Mouse (Mus musculus) MEL (cell line): ENCODE results near the gene Fgd2. TPM values are rescaled to one million over a fixed set of nuclear protein-coding genes. Genes with fewer than 3 reads are reported as not detected.
"Not testable (repeated sequence)": the region's sequence is repeated elsewhere in the genome, so short reads cannot be mapped to it uniquely, and the experiment has no call there.

ENCODE experiments used
- DNase-seq: peaks from one replicate; pipeline ENCODE4 v3.0.0; 2011; ENCODE audit warnings: low read depth, low spot score
- H3K27ac ChIP-seq: 2 replicates; pipeline ENCODE4 v1.5.1; 2012; ENCODE audit warnings: low read depth, mild to moderate bottlenecking, control low read depth, low read length, moderate library complexity; ENCODE audit not compliant: control insufficient read depth
- H3K27me3 ChIP-seq, 2 experiments: fragments of 150-350 bp in 1 of 2; sonication (generic) in 1 of 2; 2 replicates each; pipeline ENCODE4 v1.6.1; 2012; ENCODE audit warnings: low read length in 2 of 2, mild to moderate bottlenecking in 2 of 2, improper control_type of control experiment in 1 of 2, moderate library complexity in 1 of 2; ENCODE audit not compliant: insufficient read depth in 2 of 2, control insufficient read depth in 1 of 2
- H3K36me3 ChIP-seq, 2 experiments: 2 replicates each; pipeline ENCODE4 v1.6.1; 2012 to 2014; ENCODE audit warnings: low read length in 2 of 2, improper control_type of control experiment in 1 of 2, inconsistent platforms in 1 of 2, mild to moderate bottlenecking in 1 of 2; ENCODE audit not compliant: insufficient read depth in 2 of 2, control insufficient read depth in 1 of 2
- H3K4me1 ChIP-seq, 2 experiments: fragments of 150-350 bp in 1 of 2; sonication (generic) in 1 of 2; 2 replicates each; pipeline ENCODE4 v1.6.1; 2012; ENCODE audit warnings: low read length in 2 of 2, improper control_type of control experiment in 1 of 2, mild to moderate bottlenecking in 1 of 2; ENCODE audit not compliant: insufficient read depth in 2 of 2, control insufficient read depth in 1 of 2
- H3K4me3 ChIP-seq, 2 experiments: fragments of 150-350 bp in 1 of 2; sonication (generic) in 1 of 2; 2 replicates each; pipeline ENCODE4 v1.5.1; 2012; ENCODE audit warnings: low read depth in 2 of 2, low read length in 2 of 2, mild to moderate bottlenecking in 2 of 2, moderate library complexity in 2 of 2, control low read depth in 1 of 2, improper control_type of control experiment in 1 of 2; ENCODE audit not compliant: control insufficient read depth in 1 of 2, insufficient read depth in 1 of 2
- H3K79me2 ChIP-seq: 2 replicates; pipeline ENCODE4 v1.6.1; 2012; ENCODE audit warnings: mild to moderate bottlenecking, low read length, moderate library complexity; ENCODE audit not compliant: control insufficient read depth, poor library complexity, insufficient read depth
- H3K9ac ChIP-seq: 2 replicates; pipeline ENCODE4 v1.6.1; 2012; ENCODE audit warnings: low read depth, mild to moderate bottlenecking, control low read depth, low read length, moderate library complexity; ENCODE audit not compliant: control insufficient read depth, poor library complexity, severe bottlenecking
- H3K9me3 ChIP-seq: fragments of 150-350 bp; sonication (generic); replicated peaks from 2 replicates; pipeline ENCODE4 v1.6.1; 2012; ENCODE audit warnings: mild to moderate bottlenecking, low read length, improper control_type of control experiment, moderate library complexity; ENCODE audit not compliant: insufficient read depth
- CHD1 ChIP-seq: IDR thresholded peaks from 2 replicates; pipeline ENCODE4 v1.6.1; 2012; ENCODE audit warnings: low read depth, mild to moderate bottlenecking, inconsistent platforms, low read length, improper control_type of control experiment
- CHD2 ChIP-seq: IDR thresholded peaks from 2 replicates; pipeline ENCODE4 v1.6.1; 2011; ENCODE audit warnings: low read length, improper control_type of control experiment
- CTCF ChIP-seq, 3 experiments: IDR thresholded peaks in 2 of 3; conservative IDR thresholded peaks in 1 of 3; 2 replicates each; pipeline ENCODE4 v1.5.1; 2011 to 2012; ENCODE audit warnings: low read length in 3 of 3, low read depth in 2 of 3, mild to moderate bottlenecking in 2 of 3, improper control_type of control experiment in 1 of 3, inconsistent platforms in 1 of 3, mixed read lengths in 1 of 3, moderate library complexity in 1 of 3; ENCODE audit not compliant: control insufficient read depth in 1 of 3, insufficient read depth in 1 of 3, poor library complexity in 1 of 3, severe bottlenecking in 1 of 3
- E2F4 ChIP-seq: IDR thresholded peaks from 2 replicates; pipeline ENCODE4 v1.6.1; 2011; ENCODE audit warnings: low read depth, low read length, improper control_type of control experiment, borderline replicate concordance
- ETS1 ChIP-seq: IDR thresholded peaks from 2 replicates; pipeline ENCODE4 v1.6.1; 2012; ENCODE audit warnings: low read depth, mild to moderate bottlenecking, inconsistent platforms, low read length, improper control_type of control experiment, moderate library complexity
- GABPA ChIP-seq: IDR thresholded peaks from 2 replicates; pipeline ENCODE4 v1.6.1; 2012; ENCODE audit warnings: low read depth, mild to moderate bottlenecking, inconsistent platforms, low read length, improper control_type of control experiment, moderate library complexity
- HCFC1 ChIP-seq: IDR thresholded peaks from 2 replicates; pipeline ENCODE4 v1.6.1; 2012; ENCODE audit warnings: low read depth, mild to moderate bottlenecking, inconsistent platforms, low read length, improper control_type of control experiment, moderate library complexity
- JUND ChIP-seq: IDR thresholded peaks from 2 replicates; pipeline ENCODE4 v1.6.1; 2011; ENCODE audit warnings: low read depth, mild to moderate bottlenecking, improper control_type of control experiment, low read length
- MAFK ChIP-seq: IDR thresholded peaks from 2 replicates; pipeline ENCODE4 v1.6.1; 2011; ENCODE audit warnings: low read depth, mild to moderate bottlenecking, low read length, improper control_type of control experiment, borderline replicate concordance
- MAX ChIP-seq: IDR thresholded peaks from 2 replicates; pipeline ENCODE4 v1.6.1; 2011; ENCODE audit warnings: low read length, improper control_type of control experiment
- MAZ ChIP-seq: IDR thresholded peaks from 2 replicates; pipeline ENCODE4 v1.6.1; 2012; ENCODE audit warnings: low read depth, mild to moderate bottlenecking, inconsistent platforms, low read length, improper control_type of control experiment
- MEF2A ChIP-seq: IDR thresholded peaks from 2 replicates; pipeline ENCODE4 v1.6.1; 2014; ENCODE audit warnings: low read depth, mild to moderate bottlenecking, inconsistent platforms, low read length, improper control_type of control experiment; ENCODE audit not compliant: poor library complexity, insufficient replicate concordance, severe bottlenecking; ENCODE audit errors: extremely low read depth
- MYB ChIP-seq: IDR thresholded peaks from 2 replicates; pipeline ENCODE4 v1.6.1; 2011; ENCODE audit warnings: mild to moderate bottlenecking, low read depth, low read length, improper control_type of control experiment
- NELFE ChIP-seq: IDR thresholded peaks from 2 replicates; pipeline ENCODE4 v1.6.1; 2011; ENCODE audit warnings: low read depth, low read length, improper control_type of control experiment
- POLR2A ChIP-seq, 2 experiments: IDR thresholded peaks; 2 replicates each; pipeline ENCODE4 v1.6.1; 2011 to 2012; ENCODE audit warnings: low read length in 2 of 2, mild to moderate bottlenecking in 2 of 2, control low read depth in 1 of 2, improper control_type of control experiment in 1 of 2, low read depth in 1 of 2, moderate library complexity in 1 of 2; ENCODE audit not compliant: control insufficient read depth in 1 of 2, insufficient read depth in 1 of 2, poor library complexity in 1 of 2
- POLR2AphosphoS2 ChIP-seq: IDR thresholded peaks from 2 replicates; pipeline ENCODE4 v1.6.1; 2011; ENCODE audit warnings: low read length, improper control_type of control experiment
- RAD21 ChIP-seq: IDR thresholded peaks from 2 replicates; pipeline ENCODE4 v1.6.1; 2011; ENCODE audit warnings: mild to moderate bottlenecking, low read depth, low read length, improper control_type of control experiment
- RCOR1 ChIP-seq: IDR thresholded peaks from 2 replicates; pipeline ENCODE4 v1.6.1; 2012; ENCODE audit warnings: low read depth, mild to moderate bottlenecking, inconsistent platforms, low read length, improper control_type of control experiment
- SIN3A ChIP-seq: IDR thresholded peaks from 2 replicates; pipeline ENCODE4 v1.6.1; 2012; ENCODE audit warnings: low read length, improper control_type of control experiment, inconsistent platforms
- SMC3 ChIP-seq: IDR thresholded peaks from 2 replicates; pipeline ENCODE4 v1.6.1; 2011; ENCODE audit warnings: low read depth, low read length, improper control_type of control experiment
- TBP ChIP-seq: IDR thresholded peaks from 2 replicates; pipeline ENCODE4 v1.8.0; 2011; ENCODE audit warnings: low read depth, low read length, improper control_type of control experiment
- UBTF ChIP-seq: IDR thresholded peaks from 2 replicates; pipeline ENCODE4 v1.6.1; 2012; ENCODE audit warnings: low read depth, mild to moderate bottlenecking, inconsistent platforms, low read length, improper control_type of control experiment, moderate library complexity, borderline replicate concordance; ENCODE audit not compliant: insufficient read depth
- USF1 ChIP-seq: IDR thresholded peaks from 2 replicates; pipeline ENCODE4 v1.6.1; 2014; ENCODE audit warnings: low read depth, mild to moderate bottlenecking, inconsistent platforms, low read length, improper control_type of control experiment, moderate library complexity
- USF2 ChIP-seq, 2 experiments: IDR thresholded peaks; 2 replicates each; pipeline ENCODE4 v1.6.1; 2011 to 2012; ENCODE audit warnings: improper control_type of control experiment in 2 of 2, low read length in 2 of 2, borderline replicate concordance in 1 of 2, inconsistent platforms in 1 of 2, low read depth in 1 of 2, mild to moderate bottlenecking in 1 of 2; ENCODE audit not compliant: insufficient read depth in 1 of 2
- ZC3H11A ChIP-seq: IDR thresholded peaks from 2 replicates; pipeline ENCODE4 v1.6.1; 2012; ENCODE audit warnings: low read depth, mild to moderate bottlenecking, inconsistent platforms, low read length, improper control_type of control experiment
- ZKSCAN1 ChIP-seq: IDR thresholded peaks from 2 replicates; pipeline ENCODE4 v1.6.1; 2012; ENCODE audit warnings: low read depth, mild to moderate bottlenecking, inconsistent platforms, low read length, improper control_type of control experiment, moderate library complexity
- ZMIZ1 ChIP-seq: IDR thresholded peaks from 2 replicates; pipeline ENCODE4 v1.6.1; 2012; ENCODE audit warnings: low read depth, mild to moderate bottlenecking, inconsistent platforms, low read length, improper control_type of control experiment, moderate library complexity
- ZNF384 ChIP-seq: IDR thresholded peaks from 2 replicates; pipeline ENCODE4 v1.6.1; 2012; ENCODE audit warnings: low read depth, mild to moderate bottlenecking, inconsistent platforms, low read length, improper control_type of control experiment
- polyA plus RNA-seq, 2 experiments: library from polyadenylated mRNA; stranded (reverse) in 1 of 2; unstranded in 1 of 2; fragments of >175 nt in 1 of 2; fragments of >200 nt in 1 of 2; gene quantifications; 2 replicates each; pipeline versions ENCODE4 v1.2.1 to v1.2.4; 2012; ENCODE audit warnings: low replicate concordance in 2 of 2, low read depth in 1 of 2; ENCODE audit not compliant: insufficient read length in 2 of 2, insufficient read depth in 1 of 2, missing spikeins in 1 of 2
- total RNA-seq: library from RNA; depleted of rRNA; stranded (reverse); fragments of 300-350 nt; gene quantifications from 2 replicates; pipeline ENCODE4 v1.2.3, GENCODE M21; 2012

Gene Fgd2
- total and polyA plus RNA-seq, 3 experiments = 0.23 to 0.39 TPM; not detected in 1

DNA sequence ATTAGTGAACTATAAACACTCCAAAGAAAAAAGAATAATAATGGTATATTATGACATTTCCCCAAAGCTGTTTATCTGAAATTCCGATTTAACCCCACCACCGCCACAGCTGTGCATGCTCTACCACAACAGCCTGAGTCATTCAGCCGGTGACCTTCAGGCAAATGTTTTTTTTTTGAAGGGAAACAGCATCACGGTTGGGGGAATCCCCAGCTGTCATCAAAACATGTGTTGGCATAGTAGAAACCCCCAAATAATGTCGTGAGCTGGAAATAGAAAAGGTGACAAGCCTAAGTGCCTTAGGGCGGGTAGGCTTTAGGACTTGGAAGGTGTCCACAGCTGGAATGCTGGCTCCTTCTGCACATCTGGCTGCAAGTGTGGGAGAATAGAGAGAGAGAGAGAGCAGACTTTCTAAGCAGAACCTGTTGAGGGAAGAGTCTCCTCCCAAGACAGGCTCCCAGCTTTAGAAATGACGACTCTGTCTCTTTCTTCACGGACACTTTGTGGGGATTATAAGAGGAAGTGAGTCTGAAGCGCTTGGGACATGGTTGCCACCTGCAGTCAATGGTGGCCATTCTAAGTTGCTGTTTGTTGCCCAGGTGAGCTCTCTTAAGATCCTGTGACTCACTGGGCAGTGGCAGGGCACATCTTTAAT is 33.5 kb downstream of the Fgd2 start (continued):
- TF ChIP-seq MYB = no peak
- no peak for TF ChIP-seq USF2 (IDR thresholded peaks at IDR 0.05; ENCODE audit: borderline replicate concordance in 1 of 2, insufficient read depth in 1 of 2, low read depth in 1 of 2, low read length in 2 of 2)
- TF ChIP-seq, all 39 proteins: peak for 8

DNA sequence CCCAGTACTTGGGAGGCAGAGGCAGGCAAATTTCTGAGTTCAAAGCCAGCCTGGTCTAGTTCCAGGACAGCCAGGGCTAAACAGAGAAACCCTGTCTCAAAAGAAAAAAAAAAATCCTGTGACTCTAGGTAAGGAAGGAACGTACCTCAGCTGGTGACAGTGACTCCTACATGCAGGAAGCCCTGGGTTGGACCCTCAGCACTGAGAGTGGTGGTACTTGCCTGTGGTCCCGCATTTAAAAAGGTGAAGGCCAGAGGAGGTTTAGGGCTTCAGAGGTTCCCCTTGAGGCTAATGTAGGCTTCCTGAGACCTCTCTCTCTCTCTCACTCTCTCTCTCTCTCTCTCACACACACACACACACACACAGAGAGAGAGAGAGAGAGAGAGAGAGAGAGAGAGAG is 34.0 kb downstream of the Fgd2 start:
- H3K9me3 ChIP-seq = not testable (repeated sequence)
- peak; percentile 40 for DNase-seq
- peak overlapping the region; percentile 42 to 61 for H3K4me3 ChIP-seq
- peaks cover 0 to 28% of the 10 kb centered on the region in 2 experiments; a peak in 2 of 4 replicates for H3K36me3 ChIP-seq
- peaks cover 6 to 54% of the 10 kb centered on the region in 2 experiments for H3K4me1 ChIP-seq
- TF ChIP-seq JUND (peak; percentile 81; the same call in 1 of the 2 replicates), CHD1 (0 out of 2 replicates have a peak, but pooled peaks have one; percentile 21), ZNF384 (peak; percentile 38; the same call in 1 of the 2 replicates)
- TF ChIP-seq, all 39 proteins: peak for 3; not testable (repeated sequence) for 36
- not testable (repeated sequence) for H3K27me3 ChIP-seq, H3K79me2 ChIP-seq
- H3K9ac ChIP-seq = peak overlapping the region; percentile 84
- H3K27ac ChIP-seq = peak overlapping the region; percentile 89

DNA sequence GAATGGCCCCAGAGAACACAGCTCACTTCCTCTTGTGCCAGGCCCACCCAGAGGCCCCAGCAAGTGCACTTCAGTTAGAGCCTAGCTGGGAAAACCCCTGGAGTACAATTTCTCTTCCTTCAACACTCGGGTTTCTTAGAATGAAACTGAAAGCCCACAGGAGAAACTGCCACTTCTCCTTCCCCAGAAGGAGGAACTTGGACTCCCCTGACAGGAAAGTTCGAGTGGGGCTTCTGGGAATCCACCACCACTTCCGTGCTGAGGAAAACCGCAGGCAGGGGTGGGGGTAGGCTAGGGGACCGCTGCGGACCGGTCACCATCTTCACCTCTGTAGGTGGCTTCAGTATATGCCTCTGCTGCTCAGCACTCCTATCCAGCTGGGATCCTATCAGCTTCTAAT is 34.7 kb downstream of the Fgd2 start:
- H3K4me3 ChIP-seq = peak overlapping the region; percentile 42 to 52
- peak; percentile 80 for DNase-seq
- peak overlapping the region; percentile 89 for H3K27ac ChIP-seq
- H3K4me1 ChIP-seq = peaks cover 6 to 54% of the 10 kb centered on the region in 2 experiments
- peaks cover 0 to 28% of the 10 kb centered on the region in 2 experiments; a peak in 2 of 4 replicates for H3K36me3 ChIP-seq
- H3K79me2 ChIP-seq = no peaks in the 10 kb centered on the region; the same call in 1 of the 2 replicates
- peak overlapping the region; percentile 84 for H3K9ac ChIP-seq
- no peaks in the 10 kb centered on the region for H3K9me3 ChIP-seq
- H3K27me3 ChIP-seq = no peaks in the 10 kb centered on the region
- TF ChIP-seq RCOR1 = no peak
- TF ChIP-seq POLR2A (IDR thresholded peaks at IDR 0.05; ENCODE audit: control insufficient read depth in 1 of 2, insufficient read depth in 1 of 2, low read depth in 1 of 2, low read length in 2 of 2, poor library complexity in 1 of 2) = peak in 1 of 2 experiments; percentile 50; a peak in 1 of 4 replicates
- TF ChIP-seq CHD1 = no peak
- no peak for TF ChIP-seq SIN3A
- TF ChIP-seq HCFC1 = no peak
- no peak for TF ChIP-seq MEF2A
- 0 out of 2 replicates have a peak, but pooled peaks have one; percentile 7 for TF ChIP-seq TBP
- TF ChIP-seq RAD21 = no peak
- peak; percentile 38; the same call in 1 of the 2 replicates for TF ChIP-seq NELFE
- no peak for TF ChIP-seq UBTF
- no peak for TF ChIP-seq ZMIZ1
- peak; percentile 60 for TF ChIP-seq MAZ
- TF ChIP-seq USF1 = no peak
- TF ChIP-seq CHD2 = no peak
- no peak for TF ChIP-seq ZC3H11A
- TF ChIP-seq E2F4 = no peak
- TF ChIP-seq SMC3 = no peak
- TF ChIP-seq GABPA = no peak
- no peak for TF ChIP-seq MAFK
- TF ChIP-seq MAX = no peak
- TF ChIP-seq USF2 (IDR thresholded peaks at IDR 0.05; ENCODE audit: borderline replicate concordance in 1 of 2, insufficient read depth in 1 of 2, low read depth in 1 of 2, low read length in 2 of 2) = no peak
- peak; percentile 80; the same call in 1 of the 2 replicates for TF ChIP-seq ETS1
- no peak for TF ChIP-seq ZKSCAN1
- no peak for TF ChIP-seq POLR2AphosphoS2
- TF ChIP-seq MYB = no peak
- no peak for TF ChIP-seq CTCF (IDR thresholded peaks at IDR 0.05 in 2 of 3, conservative IDR thresholded peaks at IDR 0.05 in 1 of 3; ENCODE audit: control insufficient read depth in 1 of 3, insufficient read depth in 1 of 3, low read depth in 2 of 3, low read length in 3 of 3, poor library complexity in 1 of 3, severe bottlenecking in 1 of 3)
